Mouse (Mus musculus): ENCODE data around the gene Orc6. TPM values are rescaled to one million over a fixed set of nuclear protein-coding genes. Genes with fewer than 3 reads are reported as not detected.
A peak's percentile ranks its signal among the peaks of the same experiment; 100 is the strongest.

Gene Orc6
- 38.0 and 43.2 TPM in 2 replicates for polyA plus RNA-seq (2012; rRNA removed)

- peak; percentile 92 to 97 for DNase-seq (ENCODE audit: extremely low spot score in 1 of 2, low spot score in 1 of 2)
Measured at GRCm38 (mm10) chr8:85299434-85300077, at the start of gene Orc6, which contains the start of gene Vps35. Gene Orc6 (plus strand): TSS chr8:85299632. Gene Vps35 (minus strand): TSS chr8:85299802.

DNA sequence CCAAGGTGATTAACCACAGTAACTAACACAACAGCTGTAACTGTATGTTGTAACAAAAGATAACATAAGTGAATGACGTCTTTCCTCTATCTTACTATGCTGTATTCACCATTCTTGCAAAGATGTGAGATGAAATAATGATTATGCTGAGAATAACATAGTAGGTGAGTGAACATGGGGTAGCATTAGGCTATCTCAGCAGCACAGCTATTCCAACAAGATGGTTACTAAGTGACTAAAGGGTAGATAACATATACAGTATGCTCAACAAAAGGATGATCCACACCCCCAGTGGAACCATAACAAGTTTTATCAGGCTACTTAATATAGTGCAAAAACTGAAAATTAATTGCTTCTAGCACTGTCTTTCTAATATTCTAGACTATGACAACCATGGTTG, 12.6 kb upstream of the Orc6 start:
- no peak for DNase-seq (ENCODE audit: extremely low spot score in 1 of 2, low spot score in 1 of 2)

DNA sequence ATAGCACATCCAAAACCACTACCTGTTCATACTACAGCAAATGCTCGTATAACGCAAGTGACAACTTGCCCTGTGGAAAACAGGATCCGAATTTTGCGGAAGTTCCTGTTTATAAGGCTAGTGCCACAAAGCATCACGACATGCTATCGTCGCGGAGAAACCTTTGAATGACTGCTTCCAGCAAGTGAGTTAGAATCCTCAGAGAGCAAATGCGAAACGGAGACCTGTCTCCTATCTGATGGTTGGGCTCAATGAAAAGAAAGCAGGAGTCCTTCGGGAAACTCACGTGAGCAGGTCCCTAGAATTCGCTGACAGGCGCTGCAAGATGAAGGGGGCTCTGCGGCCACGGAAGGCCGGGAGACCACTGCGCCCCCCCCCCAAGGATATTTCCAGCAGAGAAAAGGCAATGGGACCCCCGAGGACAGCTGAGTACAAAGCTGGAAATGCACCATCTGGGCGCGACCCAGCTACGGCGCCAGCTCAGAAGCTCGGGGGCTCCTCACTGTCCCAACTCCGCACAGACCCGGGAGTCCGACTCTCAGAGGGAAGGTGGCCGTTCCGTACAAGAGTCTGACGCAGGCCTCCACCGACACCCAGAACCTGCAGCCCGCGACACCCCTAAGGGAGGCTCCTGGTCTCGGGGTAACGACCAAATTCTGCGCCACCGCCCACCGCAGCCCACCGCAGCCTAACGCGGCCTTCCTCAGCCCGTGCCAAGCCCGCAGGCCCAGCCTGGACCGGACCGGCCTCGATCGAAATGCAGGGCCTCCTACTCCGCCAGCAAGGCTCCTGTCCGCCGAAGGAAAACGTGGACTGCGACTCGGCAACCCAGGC, 615 bp upstream of the Orc6 start:
- peak in 1 of 2 experiments; percentile 17 for DNase-seq (ENCODE audit: extremely low spot score in 1 of 2, low spot score in 1 of 2)

- no peak for DNase-seq (ENCODE audit: extremely low spot score in 1 of 2, low spot score in 1 of 2)
Measured at GRCm38 (mm10) chr8:85301941-85302340, 2.5 kb downstream of the Orc6 start.

DNA sequence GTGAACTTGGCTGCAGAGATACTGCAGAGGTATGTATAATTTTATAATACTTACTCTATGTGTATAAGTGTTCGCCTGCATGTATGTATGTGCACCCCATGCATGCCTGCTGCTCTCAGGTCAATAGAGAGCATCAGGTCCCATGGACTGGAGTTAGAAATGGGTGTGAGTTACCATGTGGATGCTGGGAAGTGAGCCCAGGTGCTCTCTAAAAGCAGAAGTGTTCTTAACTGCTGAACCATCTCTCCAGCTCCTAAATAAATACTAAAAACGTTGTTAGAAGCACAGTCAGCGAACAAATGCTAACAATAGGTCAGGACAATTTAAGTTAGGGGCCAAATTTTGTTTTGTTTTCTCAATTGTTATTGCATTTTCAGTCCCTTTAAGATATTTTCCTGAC, 3.5 kb downstream of the Orc6 start:
- no peak for DNase-seq (ENCODE audit: extremely low spot score in 1 of 2, low spot score in 1 of 2)

DNA sequence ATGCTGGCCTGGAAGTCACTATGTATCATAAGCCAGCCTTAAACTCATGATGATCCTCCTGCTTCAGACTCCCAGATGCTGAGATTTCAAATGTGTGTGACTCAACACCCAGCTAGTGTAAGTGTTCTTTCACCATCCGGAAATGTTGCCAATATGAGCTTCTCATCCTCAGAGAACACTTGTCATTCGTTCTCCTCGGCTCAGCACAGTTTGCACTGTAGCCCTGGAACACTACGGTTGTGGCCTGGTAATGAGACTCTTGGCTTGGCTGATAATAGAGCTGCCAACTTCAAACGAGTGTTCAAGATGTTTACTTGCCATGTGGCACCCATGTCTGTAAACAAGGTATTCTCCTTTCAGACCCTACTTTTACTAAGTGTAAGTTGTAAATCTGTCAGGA, 4.1 kb downstream of the Orc6 start:
- no peak for DNase-seq (ENCODE audit: extremely low spot score in 1 of 2, low spot score in 1 of 2)

GRCm38 (mm10) chr8:85308564-85308963, 9.1 kb downstream of the Orc6 start:
- no peak for DNase-seq (ENCODE audit: extremely low spot score in 1 of 2, low spot score in 1 of 2)

GRCm38 (mm10) chr8:85311743-85312142, 12.3 kb downstream of the Orc6 start:
- DNase-seq (ENCODE audit: extremely low spot score in 1 of 2, low spot score in 1 of 2): peak in 1 of 2 experiments; percentile 52

DNA sequence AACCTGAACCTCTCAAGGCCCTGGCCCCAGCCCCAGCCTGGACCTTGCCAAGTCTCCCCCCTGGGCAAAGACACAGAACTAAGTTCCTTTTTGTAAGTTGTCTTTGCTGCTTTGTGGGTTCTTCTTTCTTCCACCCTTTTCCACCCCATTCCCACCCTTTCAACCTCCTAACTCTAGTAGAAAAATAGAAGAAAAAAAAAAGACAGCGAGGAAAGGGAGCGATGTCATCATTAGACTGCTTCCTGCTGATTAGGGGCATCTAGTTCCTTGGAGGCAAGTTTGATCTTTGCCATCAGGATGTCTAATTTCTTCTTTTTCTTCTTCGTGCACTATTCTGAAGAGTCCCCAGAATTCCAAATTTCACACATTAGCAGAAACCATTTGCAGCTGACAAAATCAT, 13.6 kb downstream of the Orc6 start:
- no peak for DNase-seq (ENCODE audit: extremely low spot score in 1 of 2, low spot score in 1 of 2)

DNA sequence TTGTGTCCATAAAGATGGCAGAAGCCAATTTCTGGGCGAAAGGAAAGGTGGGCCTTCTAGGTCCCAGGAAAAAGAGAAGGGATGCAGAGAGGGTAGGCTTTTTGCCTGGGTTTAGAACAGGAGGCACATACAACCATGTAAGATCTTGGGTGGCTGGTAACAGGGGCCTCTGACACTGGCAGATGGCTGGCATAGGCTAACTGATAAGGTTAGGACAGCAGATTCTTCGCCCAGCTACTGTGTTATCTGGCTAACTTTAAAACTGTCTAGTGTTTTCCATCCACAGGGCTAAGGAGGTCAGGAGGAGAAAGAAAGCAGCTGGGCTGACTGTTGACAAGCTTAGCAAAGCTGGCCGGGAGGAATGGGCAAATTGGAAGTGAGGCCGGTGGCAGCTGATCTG, 19.1 kb downstream of the Orc6 start:
- DNase-seq (ENCODE audit: extremely low spot score in 1 of 2, low spot score in 1 of 2): no peak

DNA sequence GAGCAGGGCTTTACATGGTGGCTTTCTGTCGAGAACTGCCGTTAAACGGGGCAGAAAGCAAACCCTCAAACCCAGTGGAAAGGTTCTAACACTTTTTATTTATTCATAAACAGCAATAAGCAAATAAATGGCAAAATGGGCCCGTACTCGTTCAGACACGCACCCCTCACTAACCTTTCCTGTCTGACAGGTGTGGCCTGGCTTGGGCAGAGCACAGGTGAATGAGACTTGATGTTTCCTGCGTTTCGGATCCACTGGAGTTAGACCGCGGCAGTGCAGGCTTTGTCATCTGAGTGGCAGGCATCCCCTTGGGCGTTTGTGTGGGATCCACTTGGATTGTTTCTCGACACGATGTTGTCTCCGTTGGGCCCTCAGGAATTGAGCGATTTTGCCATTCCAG, 22.5 kb downstream of the Orc6 start:
- DNase-seq (ENCODE audit: extremely low spot score in 1 of 2, low spot score in 1 of 2): no peak

GRCm38 (mm10) chr8:85323084-85323483, 23.7 kb downstream of the Orc6 start:
- DNase-seq (ENCODE audit: extremely low spot score in 1 of 2, low spot score in 1 of 2): no peak

DNA sequence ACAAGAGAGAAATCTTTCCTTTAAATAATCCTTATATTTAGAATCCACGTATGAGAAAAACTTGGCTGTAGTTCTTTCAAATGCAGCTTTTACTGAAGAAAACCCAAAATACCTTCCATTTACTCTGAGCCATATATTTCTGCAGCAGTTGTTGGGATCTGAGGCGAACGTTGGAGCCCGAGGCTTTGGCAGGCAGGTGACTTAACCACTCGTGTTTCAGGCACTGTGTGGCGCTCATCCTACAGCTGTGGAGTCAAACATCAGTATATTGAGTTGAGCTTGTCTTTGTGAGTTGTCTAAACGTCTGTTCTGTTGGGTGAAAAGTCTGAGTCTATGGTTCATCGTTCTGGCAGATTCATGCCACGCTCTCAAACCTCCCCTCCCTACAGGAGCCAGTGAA, 27.6 kb downstream of the Orc6 start:
- no peak for DNase-seq (ENCODE audit: extremely low spot score in 1 of 2, low spot score in 1 of 2)

DNA sequence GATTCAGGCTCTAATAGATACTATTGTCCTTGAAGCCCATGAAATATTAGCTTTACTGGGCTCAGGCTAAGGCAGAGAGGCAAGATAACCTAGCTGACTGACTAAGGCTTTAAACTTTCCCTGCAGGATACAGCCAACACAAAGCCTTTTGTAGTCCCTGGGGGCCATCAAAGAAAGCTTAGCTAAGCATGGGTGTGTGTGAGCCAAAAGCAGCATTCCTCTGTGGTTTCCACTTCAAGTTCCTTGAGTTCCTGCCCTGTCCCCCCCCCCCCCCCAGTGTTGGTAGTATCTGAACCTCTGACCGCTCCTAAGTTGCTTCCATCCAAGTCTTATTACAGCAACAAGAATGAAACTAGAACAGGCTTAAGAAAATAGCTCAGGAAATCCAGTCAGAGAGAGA, 30.1 kb downstream of the Orc6 start:
- no peak for DNase-seq (ENCODE audit: extremely low spot score in 1 of 2, low spot score in 1 of 2)

GRCm38 (mm10) chr8:85335105-85335504, 35.7 kb downstream of the Orc6 start:
- no peak for DNase-seq (ENCODE audit: extremely low spot score in 1 of 2, low spot score in 1 of 2)

- DNase-seq (ENCODE audit: extremely low spot score in 1 of 2, low spot score in 1 of 2): no peak
Measured at GRCm38 (mm10) chr8:85336211-85336933, 36.9 kb downstream of the Orc6 start.

- no peak for DNase-seq (ENCODE audit: extremely low spot score in 1 of 2, low spot score in 1 of 2)
Measured at GRCm38 (mm10) chr8:85337681-85338080, 38.2 kb downstream of the Orc6 start.

GRCm38 (mm10) chr8:85339871-85340573, 40.6 kb downstream of the Orc6 start:
- no peak for DNase-seq (ENCODE audit: extremely low spot score in 1 of 2, low spot score in 1 of 2)

- DNase-seq (ENCODE audit: extremely low spot score in 1 of 2, low spot score in 1 of 2): no peak
Measured at GRCm38 (mm10) chr8:85353287-85353686, 53.9 kb downstream of the Orc6 start.
